Mouse (Mus musculus) ZHBTc4 (cell line): ENCODE measurements at regions not wholly inside any gene's neighbourhood (a gene's known extent, or its start where the extent isn't known, plus 50 kb on each side); places are given as distances from the start of the nearest gene placed in this dataset.

Source experiments
- DNase-seq: peaks from one replicate; pipeline ENCODE4 v3.0.0-alpha.2; 2011; ENCODE audit warnings: low read depth, low spot score

- no peak for DNase-seq
Measured at GRCm38 (mm10) chr5:55885658-55886312, 1832.0 kb upstream of the Pcdh7 start.

GRCm38 (mm10) chr5:55891729-55892308, 1825.9 kb upstream of the Pcdh7 start:
- no peak for DNase-seq

- DNase-seq = no peak
Measured at GRCm38 (mm10) chr5:55941494-55941893, 1776.3 kb upstream of the Pcdh7 start.

GRCm38 (mm10) chr5:55976505-55976904, 1741.3 kb upstream of the Pcdh7 start:
- DNase-seq = no peak

- DNase-seq = peak; percentile 64
Measured at GRCm38 (mm10) chr5:56007861-56008260, 1709.9 kb upstream of the Pcdh7 start.

GRCm38 (mm10) chr5:56020463-56020862, 1697.3 kb upstream of the Pcdh7 start:
- no peak for DNase-seq
